Mouse (Mus musculus) left cerebral cortex, adult 2 months (tissue): ENCODE results near the gene Ptpru. TPM values are rescaled to one million over a fixed set of nuclear protein-coding genes. Genes with fewer than 3 reads are reported as not detected.
A peak's percentile ranks its signal among the peaks of the same experiment; 100 is the strongest.

Experiments
- DNase-seq, 2 experiments: peaks; one replicate each; pipeline ENCODE4 v3.0.0; 2021 to 2022; ENCODE audit warnings: low spot score in 2 of 2, mixed read lengths in 1 of 2; ENCODE audit errors: extremely low spot score in 1 of 2
- H3K27ac ChIP-seq: fragments of 200-600 bp; 2 replicates; pipeline ENCODE4 v1.8.1; 2022
- H3K4me3 ChIP-seq: fragments of 200-600 bp; 2 replicates; pipeline ENCODE4 v1.8.1; 2022
- CTCF ChIP-seq: fragments of 200-600 bp; IDR thresholded peaks from 2 replicates; pipeline ENCODE4 v1.8.1; 2022; ENCODE audit warnings: antibody characterized with exemption, mild to moderate bottlenecking, moderate library complexity
- intact Hi-C: fragments of 180-260 bp; cut with DNase I; formaldehyde crosslinking; loops from one replicate; pipeline ENCODE4 v1.15.1; 2025
- total RNA-seq, 2 experiments: library from RNA; stranded (reverse); gene quantifications; 2 replicates each; pipeline ENCODE4 v1.2.3; 2021

Gene Ptpru
- total RNA-seq, 2 experiments from 2014 or later: 53.4 to 59.2 TPM

- Histone ChIP-seq H3K27ac (no peak overlapping the region), H3K4me3 (no peak overlapping the region)
- intact Hi-C loops: loop anchor here (2.0 to 5.0 kb wide), 2 partner anchors 116 to 317 kb away; no protein-coding TSS in a partner anchor
- no peak for DNase-seq
- no peak for TF ChIP-seq CTCF
These were observed 23.3 kb upstream of the Ptpru start for GRCm38 (mm10) chr4:131861341-131861739.

GRCm38 (mm10) chr4:131860492-131861340, 22.6 kb upstream of the Ptpru start:
- peak; percentile 76 to 82 for DNase-seq
- TF ChIP-seq CTCF: peak; percentile 98
- intact Hi-C loops: loop anchor here (1.0 to 5.0 kb wide), 3 partner anchors 117 to 318 kb away; no protein-coding TSS in a partner anchor
- Histone ChIP-seq H3K27ac (no peak overlapping the region), H3K4me3 (no peak overlapping the region)

- no peak overlapping the region for H3K27ac ChIP-seq
- intact Hi-C loops: no loop called here
These were observed 16.9 kb upstream of the Ptpru start for GRCm38 (mm10) chr4:131854950-131855349.

GRCm38 (mm10) chr4:131849986-131850638, 12.0 kb upstream of the Ptpru start:
- Histone ChIP-seq H3K4me3 (no peak overlapping the region), H3K27ac (peak overlapping the region; percentile 79)
- DNase-seq: peak in 1 of 2 experiments; percentile 53
- TF ChIP-seq CTCF: no peak
- intact Hi-C loops: no loop called here

More at GRCm38 (mm10) chr4:131854950-131855349, 16.9 kb upstream of the Ptpru start:
- TF ChIP-seq CTCF: no peak
- no peak overlapping the region for H3K4me3 ChIP-seq
- no peak for DNase-seq

- no peak for TF ChIP-seq CTCF
- intact Hi-C loops: no loop called here
- H3K4me3 ChIP-seq: no peak overlapping the region
- no peak for DNase-seq
- H3K27ac ChIP-seq: no peak overlapping the region
These were observed 10.0 kb upstream of the Ptpru start for GRCm38 (mm10) chr4:131848082-131848481.

GRCm38 (mm10) chr4:131845991-131846778, 8.1 kb upstream of the Ptpru start:
- intact Hi-C loops: no loop called here
- TF ChIP-seq CTCF: no peak
- no peak for DNase-seq
- H3K4me3 ChIP-seq: no peak overlapping the region
- H3K27ac ChIP-seq: no peak overlapping the region

GRCm38 (mm10) chr4:131843290-131843743, 5.2 kb upstream of the Ptpru start, which contains the start of gene Mecr:
Mecr (plus strand) TSS chr4:131843470.
- intact Hi-C loops: loop anchor here (5.0 kb wide), 1 partner anchor 1046 kb away; no protein-coding TSS in a partner anchor
- peak; percentile 92 to 95 for DNase-seq
- no peak for TF ChIP-seq CTCF
- H3K27ac ChIP-seq: peak within 1 kb of the TSS; percentile 71
- peak within 1 kb of the TSS; percentile 78 for H3K4me3 ChIP-seq

GRCm38 (mm10) chr4:131836891-131837491, 1.1 kb downstream of the Ptpru start:
- peak; percentile 41 to 42 for DNase-seq
- peak overlapping the region; percentile 75 for H3K4me3 ChIP-seq
- no peak for TF ChIP-seq CTCF
- H3K27ac ChIP-seq: peak overlapping the region; percentile 53
- intact Hi-C loops: loop anchor here (10.0 kb wide), 3 partner anchors 222 to 732 kb away; no protein-coding TSS in a partner anchor

GRCm38 (mm10) chr4:131836351-131836881, 1.7 kb downstream of the Ptpru start:
- no peak for TF ChIP-seq CTCF
- H3K27ac ChIP-seq: peak overlapping the region; percentile 47; the same call in 1 of the 2 replicates
- intact Hi-C loops: loop anchor here (10.0 kb wide), 3 partner anchors 222 to 732 kb away; no protein-coding TSS in a partner anchor

GRCm38 (mm10) chr4:131833971-131834609, 4.0 kb downstream of the Ptpru start:
- no peak overlapping the region for H3K27ac ChIP-seq
- H3K4me3 ChIP-seq: no peak overlapping the region
- peak in 1 of 2 experiments; percentile 46 for DNase-seq
- intact Hi-C loops: loop anchor here (1.0 to 10.0 kb wide), 5 partner anchors 50 to 729 kb away; no protein-coding TSS in a partner anchor
- peak; percentile 54 for TF ChIP-seq CTCF

More at GRCm38 (mm10) chr4:131836351-131836881, 1.7 kb downstream of the Ptpru start:
- H3K4me3 ChIP-seq: peak overlapping the region; percentile 75
- no peak for DNase-seq
